Mouse (Mus musculus): ENCODE measurements around the gene Vmn1r75.

Vmn1r75 gene

DNA sequence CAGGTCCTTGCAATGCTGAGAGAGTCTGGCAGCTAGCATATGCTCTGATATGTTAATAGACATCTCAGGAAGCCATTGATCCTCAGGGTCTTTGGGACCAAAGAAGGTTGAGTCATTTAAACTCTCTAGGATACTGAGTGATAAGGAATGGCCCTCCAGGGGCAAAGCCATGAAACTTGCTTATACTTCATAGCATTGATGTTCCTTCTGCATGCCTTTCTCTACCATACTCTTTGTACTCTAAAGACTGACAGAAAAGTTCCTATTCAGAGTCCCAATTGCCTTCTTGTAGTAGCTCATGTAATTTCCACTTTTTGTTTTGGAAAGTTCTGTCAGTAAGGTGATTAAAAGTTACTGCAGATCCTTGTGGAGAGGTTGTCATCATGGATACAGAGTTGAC is at the start of gene Vmn1r75:
Vmn1r75 (plus strand) TSS at position 301 of the 400 bp plus-strand sequence.
- in situ Hi-C loops (cut with MboI) = no loop called here

DNA sequence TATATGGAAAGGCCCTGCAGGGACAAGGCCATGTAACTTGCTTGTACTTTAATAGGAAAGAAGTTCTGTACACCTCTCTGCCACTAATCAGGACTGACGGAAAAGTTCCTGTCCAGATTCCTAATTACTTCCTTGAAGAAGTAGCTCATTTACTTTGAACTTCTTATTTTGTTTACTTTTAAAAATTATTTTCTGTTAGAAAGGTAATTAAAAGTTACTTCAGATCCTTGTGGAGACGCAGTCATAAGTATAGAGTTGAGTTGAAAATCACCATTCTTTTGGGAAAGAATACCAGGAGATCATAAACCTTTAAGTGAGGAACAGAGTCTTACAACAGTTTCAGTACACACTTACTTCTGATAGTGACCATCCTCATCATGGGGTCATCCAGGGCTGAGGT is 40.8 kb upstream of the Vmn1r75 start, which contains the start of gene Vmn1r74:
Vmn1r74 (plus strand) TSS at position 301 of the 400 bp plus-strand sequence.
- in situ Hi-C loops (cut with MboI) = no loop called here

Measured in mature B cell (primary cell).